Mouse (Mus musculus): ENCODE measurements around the gene Kiss1r. TPM values are rescaled to one million over a fixed set of nuclear protein-coding genes. Genes with fewer than 3 reads are reported as not detected.

The Kiss1r gene
- polyA plus RNA-seq, 1 experiment: not detected

DNA sequence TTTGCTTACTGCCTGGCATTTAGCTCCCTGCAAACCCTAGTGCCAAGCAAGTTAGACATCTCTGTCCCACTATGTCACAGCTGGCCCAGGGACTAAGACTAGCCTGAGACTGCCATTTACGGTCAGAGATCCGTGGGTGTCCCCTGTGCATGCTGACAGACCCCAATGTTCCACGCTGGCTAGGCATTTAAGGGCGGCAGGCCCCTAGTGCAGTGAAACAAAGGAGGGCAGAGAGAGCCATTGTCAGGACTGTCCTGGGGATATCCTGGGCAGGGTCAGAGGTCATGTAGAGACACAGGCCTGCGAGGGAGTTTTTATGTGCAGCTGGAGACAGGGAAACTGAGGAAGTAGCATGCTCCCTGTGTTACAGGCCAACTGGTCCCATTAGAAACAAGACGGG is 17.1 kb downstream of the Kiss1r start:
- H3K4me3 ChIP-seq (ENCODE audit: insufficient read depth, low read depth, low read length): no peak overlapping the region
- peaks cover 62% of the 10 kb centered on the region for H3K4me1 ChIP-seq (ENCODE audit: control insufficient read depth, insufficient read depth, low read length)
- TF ChIP-seq CTCF (IDR thresholded peaks at IDR 0.05; ENCODE audit: insufficient read depth, low read depth, low read length) (no peak), POLR2A (IDR thresholded peaks at IDR 0.05; ENCODE audit: insufficient read depth, low read depth, low read length) (no peak)
- WGBS: 46% methylated on average over 6 of the region's 6 CpGs
- H3K27ac ChIP-seq (ENCODE audit: insufficient read depth, low read depth, low read length): peak overlapping the region; percentile 27; the same call in 1 of the 2 replicates

DNA sequence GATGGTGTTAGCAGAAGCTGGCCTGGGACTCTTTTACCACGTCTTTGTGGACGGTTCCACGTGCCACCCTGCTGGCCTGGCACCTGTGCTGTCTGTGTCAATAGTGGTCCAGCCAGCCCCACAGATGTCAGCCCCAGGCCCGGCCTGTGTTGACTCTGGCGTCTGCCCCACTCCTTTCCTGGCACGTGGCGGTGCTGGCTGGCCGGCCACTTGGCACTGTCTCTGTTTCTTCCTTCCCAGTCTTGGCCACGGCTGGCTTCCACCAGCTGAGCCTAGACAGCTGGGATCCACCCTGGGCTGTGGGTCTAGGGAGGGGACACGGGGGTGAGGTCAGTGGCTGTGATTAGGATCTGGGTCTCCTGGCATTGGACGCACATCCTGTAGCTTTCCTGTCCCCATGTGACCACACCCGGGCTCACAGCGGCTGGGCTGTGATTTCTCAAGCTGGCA is 17.5 kb downstream of the Kiss1r start:
- H3K27ac ChIP-seq (ENCODE audit: insufficient read depth, low read depth, low read length): peak overlapping the region; percentile 27; the same call in 1 of the 2 replicates
- peaks cover 63% of the 10 kb centered on the region for H3K4me1 ChIP-seq (ENCODE audit: control insufficient read depth, insufficient read depth, low read length)
- 36% methylated on average over 13 of the region's 13 CpGs for WGBS
- TF ChIP-seq POLR2A (IDR thresholded peaks at IDR 0.05; ENCODE audit: insufficient read depth, low read depth, low read length): no peak
- TF ChIP-seq CTCF (IDR thresholded peaks at IDR 0.05; ENCODE audit: insufficient read depth, low read depth, low read length): 0 out of 2 replicates have a peak, but pooled peaks have one; percentile 9
- H3K4me3 ChIP-seq (ENCODE audit: insufficient read depth, low read depth, low read length): no peak overlapping the region

DNA sequence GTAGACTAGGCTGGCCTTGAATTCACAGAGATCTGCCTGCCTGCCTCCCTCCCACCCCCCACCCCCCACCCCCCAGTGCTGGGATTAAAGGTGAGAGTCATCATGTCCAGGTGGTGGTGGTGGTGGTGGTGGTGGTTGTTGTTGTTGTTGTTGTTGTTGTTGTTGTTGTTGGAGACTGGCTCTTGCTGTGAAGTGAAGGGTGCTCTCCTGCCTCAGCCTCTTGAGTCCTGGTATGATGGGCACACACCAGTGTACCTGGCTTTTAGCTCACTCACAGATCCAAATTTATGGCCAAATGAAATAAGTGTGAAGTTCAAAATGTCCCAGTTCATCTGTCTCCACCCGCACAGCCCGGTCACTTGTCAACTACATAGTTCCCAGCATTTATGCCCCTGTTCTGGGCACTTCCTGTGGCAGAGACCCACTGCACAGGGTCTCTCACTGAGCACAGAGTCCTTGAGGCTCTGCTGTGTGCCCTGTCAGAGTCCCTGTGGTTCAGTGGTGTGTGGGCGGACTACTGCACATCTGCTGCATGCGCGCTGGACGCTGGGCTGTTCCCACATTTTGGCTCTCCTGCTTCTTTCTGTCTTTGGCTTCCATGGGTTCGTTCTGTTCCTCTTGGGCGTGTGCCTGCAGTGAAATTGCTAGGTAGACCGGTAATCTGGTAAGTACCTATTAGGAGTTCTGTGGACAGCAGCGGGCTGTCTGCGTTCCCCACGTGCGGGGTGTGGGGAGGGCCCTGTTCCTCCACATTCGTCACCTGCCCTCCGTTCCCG is 18.2 kb downstream of the Kiss1r start:
- Histone ChIP-seq H3K4me1 (ENCODE audit: control insufficient read depth, insufficient read depth, low read length) (peaks cover 58% of the 10 kb centered on the region), H3K27ac (ENCODE audit: insufficient read depth, low read depth, low read length) (no peak overlapping the region), H3K4me3 (ENCODE audit: insufficient read depth, low read depth, low read length) (no peak overlapping the region)
- 55% methylated on average over 16 of the region's 16 CpGs for WGBS
- no peak for TF ChIP-seq CTCF (IDR thresholded peaks at IDR 0.05; ENCODE audit: insufficient read depth, low read depth, low read length)
- TF ChIP-seq POLR2A (IDR thresholded peaks at IDR 0.05; ENCODE audit: insufficient read depth, low read depth, low read length): no peak

DNA sequence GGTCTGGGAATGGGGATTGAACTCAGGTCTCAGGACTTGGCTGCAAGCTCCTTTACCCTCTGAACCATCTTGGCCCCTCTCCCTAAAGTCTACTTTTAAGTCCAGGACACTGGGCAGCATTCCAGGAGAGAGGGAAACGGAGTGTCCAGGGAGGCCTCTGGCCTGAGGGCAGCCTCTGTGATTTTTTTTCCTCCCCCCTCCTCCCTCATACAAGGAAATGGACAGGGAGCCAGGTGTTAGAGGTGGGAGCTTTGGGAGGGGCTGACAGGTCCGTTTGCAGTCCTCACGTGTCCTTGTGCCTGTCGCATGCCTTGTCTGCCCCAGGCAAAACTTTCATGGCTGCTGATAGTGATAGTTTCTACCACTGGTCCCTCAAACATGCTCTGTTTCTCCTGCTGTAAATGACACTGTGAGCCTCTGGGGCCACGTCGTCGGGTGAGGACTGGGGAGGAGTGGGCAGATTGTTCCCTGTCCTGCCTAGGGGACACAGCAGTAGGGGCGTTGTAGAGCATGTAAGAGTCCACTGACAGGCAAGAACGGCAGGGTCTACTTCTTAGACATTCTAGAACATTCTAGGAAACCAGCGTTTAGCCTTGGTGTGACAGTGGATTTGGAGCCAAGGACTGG is 19.6 kb downstream of the Kiss1r start:
- no peak overlapping the region for H3K4me3 ChIP-seq (ENCODE audit: insufficient read depth, low read depth, low read length)
- H3K4me1 ChIP-seq (ENCODE audit: control insufficient read depth, insufficient read depth, low read length): peaks cover 56% of the 10 kb centered on the region
- TF ChIP-seq CTCF (IDR thresholded peaks at IDR 0.05; ENCODE audit: insufficient read depth, low read depth, low read length) (no peak), POLR2A (IDR thresholded peaks at IDR 0.05; ENCODE audit: insufficient read depth, low read depth, low read length) (no peak)
- 59% methylated on average over 10 of the region's 10 CpGs for WGBS
- no peak overlapping the region for H3K27ac ChIP-seq (ENCODE audit: insufficient read depth, low read depth, low read length)

DNA sequence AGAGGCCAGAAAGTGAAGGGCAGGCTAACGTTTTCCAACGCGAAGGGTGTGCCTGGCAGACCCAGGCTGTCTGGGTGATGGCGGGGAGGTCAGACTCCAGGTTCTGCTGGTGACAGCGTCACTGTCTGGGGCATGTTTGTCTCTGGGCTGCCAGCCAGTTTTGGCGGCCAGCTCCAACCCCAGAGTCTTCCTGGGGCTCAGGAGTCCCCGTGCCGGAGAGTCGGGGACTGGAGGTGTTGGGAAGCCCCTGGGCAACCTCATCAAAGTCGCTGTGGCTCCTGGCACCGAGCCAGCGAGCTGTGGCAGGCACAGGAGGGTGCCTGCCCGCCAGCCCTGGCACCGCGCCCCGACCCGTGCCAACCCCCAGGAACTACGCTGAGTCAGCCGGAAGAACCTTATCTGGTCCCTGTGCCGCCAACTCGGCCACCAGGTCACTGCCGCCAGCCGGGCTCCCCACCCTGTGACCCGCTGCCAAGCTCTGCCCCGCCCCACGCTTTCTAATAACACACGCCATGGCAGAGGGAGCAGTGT is 20.2 kb downstream of the Kiss1r start:
- Histone ChIP-seq H3K4me3 (ENCODE audit: insufficient read depth, low read depth, low read length) (no peak overlapping the region), H3K4me1 (ENCODE audit: control insufficient read depth, insufficient read depth, low read length) (peaks cover 54% of the 10 kb centered on the region), H3K27ac (ENCODE audit: insufficient read depth, low read depth, low read length) (no peak overlapping the region)
- TF ChIP-seq POLR2A (IDR thresholded peaks at IDR 0.05; ENCODE audit: insufficient read depth, low read depth, low read length) (no peak), CTCF (IDR thresholded peaks at IDR 0.05; ENCODE audit: insufficient read depth, low read depth, low read length) (no peak)
- 22% methylated on average over 27 of the region's 27 CpGs for WGBS

DNA sequence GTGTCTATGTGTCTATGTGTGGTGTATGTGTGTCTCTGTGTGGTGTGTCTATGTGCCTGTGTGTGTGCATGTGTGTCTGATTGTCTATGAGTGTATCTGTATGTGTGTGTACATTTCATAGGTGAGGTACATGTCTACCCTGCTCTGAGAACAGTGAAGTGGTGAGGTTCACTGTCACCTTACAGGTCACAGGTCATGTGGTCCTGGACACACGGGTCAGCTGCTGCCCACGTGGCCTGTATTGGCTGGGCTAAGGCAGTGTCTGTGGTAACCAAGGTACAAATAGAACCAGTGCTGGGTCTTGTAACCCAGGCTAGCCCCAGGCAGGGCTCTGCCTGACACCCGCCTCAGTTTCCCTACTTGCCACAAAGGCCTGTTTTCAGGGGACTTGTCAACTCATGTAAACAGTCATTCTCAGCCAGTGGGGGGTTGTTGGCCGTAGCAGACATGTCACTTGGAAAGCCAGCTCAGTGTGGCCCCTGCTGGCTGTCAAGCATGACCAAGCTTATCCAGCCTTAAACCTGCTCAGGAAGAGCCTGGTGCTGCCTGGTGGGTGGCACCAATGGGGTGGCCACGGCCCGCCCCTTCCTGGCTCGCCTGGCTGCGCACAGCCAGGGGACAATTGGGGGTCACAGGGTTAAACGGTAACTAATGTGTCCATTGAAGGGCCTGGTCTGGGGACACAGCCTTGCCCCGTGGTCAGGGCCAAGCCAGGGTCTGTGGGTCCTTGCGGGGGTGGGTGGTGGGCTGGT is 21.2 kb downstream of the Kiss1r start:
- TF ChIP-seq POLR2A (IDR thresholded peaks at IDR 0.05; ENCODE audit: insufficient read depth, low read depth, low read length) (no peak), CTCF (IDR thresholded peaks at IDR 0.05; ENCODE audit: insufficient read depth, low read depth, low read length) (no peak)
- 80% methylated on average over 11 of the region's 11 CpGs for WGBS

DNA sequence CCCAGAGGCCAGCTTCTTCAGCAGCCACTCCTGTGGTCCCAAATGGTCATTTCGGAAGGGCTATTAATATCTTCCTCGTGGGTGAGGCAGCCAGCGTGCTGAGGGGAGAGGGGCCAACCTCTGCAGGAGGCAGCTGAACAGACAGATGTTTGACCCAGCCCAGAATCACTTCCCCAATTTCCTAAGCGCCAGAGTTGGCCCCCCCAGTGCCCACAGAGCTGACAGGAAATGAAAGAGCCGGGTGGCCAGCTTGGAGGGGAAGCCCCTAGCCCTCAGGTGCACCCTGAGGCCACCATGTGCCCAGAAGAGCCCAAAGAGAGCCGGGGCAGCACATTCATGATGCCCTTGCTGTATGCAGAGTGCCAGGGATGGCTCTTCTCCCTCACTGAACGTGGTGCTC is 24.0 kb downstream of the Kiss1r start:
- Histone ChIP-seq H3K27ac (ENCODE audit: insufficient read depth, low read depth, low read length) (no peak overlapping the region), H3K4me3 (ENCODE audit: insufficient read depth, low read depth, low read length) (no peak overlapping the region), H3K4me1 (ENCODE audit: control insufficient read depth, insufficient read depth, low read length) (peaks cover 29% of the 10 kb centered on the region)
- WGBS: 68% methylated on average over 7 of the region's 7 CpGs
- TF ChIP-seq POLR2A (IDR thresholded peaks at IDR 0.05; ENCODE audit: insufficient read depth, low read depth, low read length) (no peak), CTCF (IDR thresholded peaks at IDR 0.05; ENCODE audit: insufficient read depth, low read depth, low read length) (no peak)

More for the DNA sequence above, 21.2 kb downstream of the Kiss1r start:
- Histone ChIP-seq H3K4me1 (ENCODE audit: control insufficient read depth, insufficient read depth, low read length) (peaks cover 44% of the 10 kb centered on the region), H3K4me3 (ENCODE audit: insufficient read depth, low read depth, low read length) (no peak overlapping the region), H3K27ac (ENCODE audit: insufficient read depth, low read depth, low read length) (no peak overlapping the region)

DNA sequence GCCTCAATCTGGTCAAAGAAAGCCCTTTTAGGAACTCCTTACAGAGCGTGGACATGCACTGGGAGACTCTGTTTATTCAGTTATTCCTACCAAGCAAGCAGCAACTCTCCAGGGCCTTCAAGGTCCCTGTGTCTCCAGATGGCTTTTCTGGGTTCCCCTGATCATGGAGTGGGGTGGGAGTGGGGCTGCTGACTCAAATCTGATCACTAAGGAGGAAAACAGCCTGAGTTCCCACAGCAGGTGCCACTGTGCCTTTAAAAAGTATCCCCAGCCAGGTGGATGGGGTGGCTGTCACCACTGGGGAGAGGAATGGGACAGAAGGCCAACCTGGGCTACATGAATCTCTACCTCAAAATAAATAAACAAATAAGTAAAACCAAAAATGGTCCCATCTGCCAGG is 26.2 kb downstream of the Kiss1r start:
- H3K4me1 ChIP-seq (ENCODE audit: control insufficient read depth, insufficient read depth, low read length): peaks cover 26% of the 10 kb centered on the region
- WGBS: 85% methylated on average over 1 of the region's 1 CpGs
- H3K27ac ChIP-seq (ENCODE audit: insufficient read depth, low read depth, low read length): no peak overlapping the region
- no peak for TF ChIP-seq CTCF (IDR thresholded peaks at IDR 0.05; ENCODE audit: insufficient read depth, low read depth, low read length)
- no peak for TF ChIP-seq POLR2A (IDR thresholded peaks at IDR 0.05; ENCODE audit: insufficient read depth, low read depth, low read length)
- H3K4me3 ChIP-seq (ENCODE audit: insufficient read depth, low read depth, low read length): no peak overlapping the region
